Mouse (Mus musculus) hematopoietic stem cell, adult 5-6 weeks (primary cell): ENCODE measurements around the gene Wipf3. TPM values are rescaled to one million over a fixed set of nuclear protein-coding genes. Genes with fewer than 3 reads are reported as not detected.

ENCODE experiments used
- ATAC-seq, 2 experiments: fragments of 125-278 bp in 1 of 2; replicated peaks in 1 of 2; 2 replicates each; pipeline ENCODE4 v1.8.0; 2016 to 2017; ENCODE audit warnings: inconsistent platforms in 2 of 2, mild to moderate bottlenecking in 2 of 2, moderate number of reproducible peaks in 2 of 2, low read depth in 1 of 2, moderate TSS enrichment in 1 of 2; ENCODE audit not compliant: low FRiP score in 2 of 2, poor library complexity in 2 of 2, severe bottlenecking in 2 of 2, insufficient read depth in 1 of 2, low TSS enrichment in 1 of 2
- total RNA-seq: library from RNA; stranded (forward); fragments of 172-1452, 232-1000 nt; gene quantifications from 2 replicates; pipeline ENCODE4 v1.2.3, GENCODE M21; 2017

The Wipf3 gene
- total RNA-seq, 1 experiment from 2014 or later, result not detected

DNA sequence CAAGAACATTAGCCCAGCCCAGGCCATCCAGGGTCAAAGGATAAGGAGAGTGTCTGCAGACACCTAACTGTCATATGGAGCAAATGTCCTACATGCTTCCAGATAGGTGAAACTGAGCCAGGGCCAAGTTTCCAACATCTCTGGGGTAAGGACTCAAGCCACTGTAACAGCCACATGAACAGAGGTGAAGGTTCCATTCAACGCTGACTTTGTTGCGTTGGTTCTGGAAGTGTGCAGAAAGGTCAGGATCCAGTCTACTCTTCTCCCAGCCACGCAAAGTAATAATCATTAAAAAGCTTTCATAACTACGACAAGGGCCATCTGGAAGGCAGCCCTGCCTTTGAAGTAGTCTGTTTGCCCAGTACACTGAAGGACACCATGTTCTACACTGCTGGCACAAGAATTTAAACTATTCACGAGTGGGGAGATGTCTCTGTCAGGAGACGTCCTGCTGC is 73.3 kb downstream of the Wipf3 start:
- ATAC-seq, result no peak

- no peak for ATAC-seq
These were observed 76.9 kb downstream of the Wipf3 start for GRCm38 (mm10) chr6:54506318-54506717.

DNA sequence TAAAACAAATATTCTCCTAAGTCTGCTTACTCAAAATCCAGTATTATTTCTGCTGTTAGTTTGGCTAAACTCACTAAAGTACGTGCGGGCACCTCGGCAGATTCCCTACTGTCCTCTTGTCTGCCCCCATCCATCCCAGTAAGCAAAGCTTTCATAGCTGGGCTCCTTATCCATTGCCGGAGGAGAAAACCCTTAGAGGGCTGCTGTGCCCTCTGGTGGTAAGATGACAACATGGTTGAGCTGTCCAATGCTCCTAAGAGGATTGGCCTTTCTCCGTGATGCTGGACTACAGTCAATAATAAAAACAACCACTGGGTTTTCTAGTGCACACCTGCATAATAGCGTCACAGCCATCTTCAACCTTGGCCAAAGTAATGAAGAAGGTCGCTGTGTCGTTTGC is 77.6 kb downstream of the Wipf3 start:
- peak in 1 of 2 experiments; percentile 42; a peak in 1 of 4 replicates for ATAC-seq

- ATAC-seq, result no peak
These were observed 78.4 kb downstream of the Wipf3 start for GRCm38 (mm10) chr6:54507808-54508207.

DNA sequence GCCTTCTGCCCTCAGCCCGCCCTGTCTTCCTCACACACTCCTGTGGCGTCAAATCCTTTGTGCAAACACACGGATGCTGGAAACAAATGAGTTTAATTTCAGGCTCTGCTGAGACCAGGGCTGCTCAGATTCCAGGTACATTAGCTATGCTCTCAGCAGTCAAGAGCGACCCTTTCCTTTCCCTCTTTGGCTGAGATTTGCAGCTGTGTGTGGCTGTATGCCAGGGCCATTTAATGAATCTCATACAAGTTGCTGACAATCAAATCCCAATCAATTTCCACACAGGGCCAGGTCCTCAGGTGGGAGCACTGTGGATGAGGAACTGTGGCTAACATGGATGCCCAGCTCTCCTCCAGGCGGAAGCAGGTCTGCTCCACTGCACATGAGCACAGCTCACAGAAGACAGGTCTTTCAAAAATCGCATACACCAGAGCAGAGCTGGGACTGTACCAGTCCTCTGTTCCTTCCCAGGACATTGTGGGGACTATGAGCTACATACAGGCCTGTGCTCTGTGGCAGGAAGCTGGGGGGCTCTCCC is 78.9 kb downstream of the Wipf3 start:
- no peak for ATAC-seq

DNA sequence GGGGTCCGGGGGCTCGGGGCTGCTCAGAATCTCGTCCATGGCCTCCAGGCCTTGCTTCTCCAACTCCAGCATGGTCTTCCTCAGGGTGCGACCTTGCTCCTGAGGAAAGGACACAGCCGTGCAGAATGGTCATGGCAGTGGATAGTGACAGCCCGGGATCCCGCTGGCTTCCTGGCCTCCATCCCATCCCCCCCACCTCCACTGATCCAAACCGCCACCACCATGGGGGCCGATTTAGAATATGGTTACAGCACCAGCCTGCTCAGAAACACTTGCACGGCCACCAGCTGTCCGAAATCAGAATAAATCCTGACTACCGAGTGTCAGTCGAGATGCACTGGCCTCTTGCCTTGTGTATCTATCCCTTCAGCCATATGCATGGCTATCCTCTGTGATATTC is 79.9 kb downstream of the Wipf3 start:
- ATAC-seq, result no peak

DNA sequence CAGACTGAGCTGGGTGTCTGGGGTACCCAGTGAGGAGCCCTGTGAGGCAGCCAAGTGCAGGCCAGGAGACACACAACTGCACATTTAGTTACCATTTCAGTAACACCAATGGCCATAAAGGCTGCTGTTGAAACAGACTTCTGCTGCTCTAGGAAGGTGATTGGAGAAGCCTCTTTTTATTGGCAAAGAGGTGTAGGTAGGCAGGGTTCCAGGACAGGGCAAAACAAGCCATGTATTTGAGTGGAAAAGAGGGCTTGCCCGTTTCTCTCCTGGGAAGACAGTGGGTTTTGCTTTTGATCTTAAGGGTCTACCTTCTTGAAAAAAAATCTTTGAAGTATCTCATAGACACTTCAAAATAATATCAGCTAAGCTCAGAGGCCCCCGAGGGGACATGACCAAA is 82.9 kb downstream of the Wipf3 start:
- ATAC-seq, result no peak

DNA sequence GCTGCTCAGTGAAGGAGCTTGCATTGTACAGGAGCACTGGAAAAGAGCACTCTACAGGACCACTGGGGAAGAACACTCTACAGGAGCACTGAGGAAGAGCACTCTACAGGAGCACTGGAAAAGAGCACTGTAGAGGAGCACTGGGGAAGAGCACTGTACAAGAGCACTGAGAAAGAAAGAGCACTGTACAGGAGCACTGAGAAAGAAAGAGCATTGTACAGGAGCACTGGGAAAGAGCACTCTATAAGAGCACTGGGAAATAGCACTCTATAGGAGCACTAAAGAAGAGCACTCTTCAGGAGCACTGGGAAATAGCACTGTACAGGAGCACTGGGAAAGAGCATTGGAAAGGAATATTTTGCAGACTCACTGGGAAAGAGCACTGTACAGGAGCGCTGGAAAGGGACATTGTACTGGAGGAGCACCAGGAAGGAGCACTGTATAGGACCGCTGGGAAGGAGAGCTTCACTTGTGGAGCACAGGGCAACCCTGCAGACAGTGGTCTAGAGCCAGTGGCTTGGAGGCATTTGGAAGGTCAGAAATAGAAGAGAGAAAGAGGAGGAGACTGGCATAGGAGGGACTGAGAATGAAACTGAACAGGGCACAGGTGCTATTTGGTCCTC is 87.2 kb downstream of the Wipf3 start:
- ATAC-seq, result no peak

- ATAC-seq, result no peak
These were observed 89.4 kb downstream of the Wipf3 start for GRCm38 (mm10) chr6:54518758-54519157.

DNA sequence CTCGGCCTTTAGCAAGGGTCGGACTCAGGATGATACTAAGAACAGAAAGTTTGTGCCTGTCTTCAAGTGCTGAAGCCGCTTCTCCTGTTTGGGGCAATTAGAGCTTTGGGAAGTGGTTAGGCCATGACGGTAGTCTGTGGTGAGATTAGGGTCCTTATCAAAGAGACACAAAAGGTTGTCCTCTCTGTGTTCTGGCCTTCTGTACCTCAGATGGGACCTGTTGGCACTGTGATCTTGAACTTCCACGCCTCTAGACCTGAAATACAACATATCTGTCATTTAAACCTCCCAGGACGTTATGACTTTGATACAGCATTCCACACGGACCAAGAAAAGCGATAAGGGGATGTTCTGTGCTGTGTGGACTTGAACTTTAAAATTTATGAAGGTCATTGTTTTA is 99.3 kb downstream of the Wipf3 start:
- ATAC-seq, result no peak

GRCm38 (mm10) chr6:54530182-54530581 is 100.8 kb downstream of the Wipf3 start:
- ATAC-seq, result no peak

GRCm38 (mm10) chr6:54531048-54531481 is 101.7 kb downstream of the Wipf3 start:
- no peak for ATAC-seq

GRCm38 (mm10) chr6:54535485-54535884 is 106.1 kb downstream of the Wipf3 start:
- no peak for ATAC-seq

GRCm38 (mm10) chr6:54537053-54537452 is 107.7 kb downstream of the Wipf3 start:
- ATAC-seq, result no peak

GRCm38 (mm10) chr6:54538773-54539173 is 109.4 kb downstream of the Wipf3 start:
- no peak for ATAC-seq

GRCm38 (mm10) chr6:54539396-54539795 is 110.0 kb downstream of the Wipf3 start:
- ATAC-seq, result no peak

DNA sequence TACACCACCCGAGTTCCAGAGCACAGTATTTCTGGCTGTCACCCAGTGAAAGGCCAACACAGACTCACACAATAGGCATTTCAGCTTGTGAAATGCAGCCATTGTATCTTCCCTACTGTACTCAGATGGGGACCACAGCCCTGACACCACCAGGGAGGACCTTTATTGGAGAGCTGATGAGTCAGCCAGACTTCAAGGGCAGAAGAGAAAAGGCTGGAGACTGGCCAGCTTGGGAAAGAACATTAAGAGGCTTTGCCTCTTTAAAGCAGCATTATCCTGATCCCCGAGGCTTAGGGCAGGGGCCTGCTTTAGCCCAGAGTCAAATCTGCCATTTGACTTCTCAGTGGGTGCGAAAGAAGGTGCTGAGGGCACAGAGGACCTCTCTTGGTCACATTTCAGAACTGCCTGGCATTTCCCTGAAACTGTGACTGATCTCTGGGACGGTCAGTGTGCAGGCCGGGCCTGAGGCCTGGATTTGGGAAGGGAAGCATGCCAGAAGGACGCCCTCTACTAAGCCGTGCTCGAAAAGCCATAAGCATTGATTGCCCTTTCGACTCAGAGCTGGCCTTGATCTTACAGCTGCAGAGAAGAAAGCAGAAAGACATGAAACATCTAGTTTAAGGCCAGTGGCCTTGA is 111.0 kb downstream of the Wipf3 start:
- ATAC-seq, result no peak

DNA sequence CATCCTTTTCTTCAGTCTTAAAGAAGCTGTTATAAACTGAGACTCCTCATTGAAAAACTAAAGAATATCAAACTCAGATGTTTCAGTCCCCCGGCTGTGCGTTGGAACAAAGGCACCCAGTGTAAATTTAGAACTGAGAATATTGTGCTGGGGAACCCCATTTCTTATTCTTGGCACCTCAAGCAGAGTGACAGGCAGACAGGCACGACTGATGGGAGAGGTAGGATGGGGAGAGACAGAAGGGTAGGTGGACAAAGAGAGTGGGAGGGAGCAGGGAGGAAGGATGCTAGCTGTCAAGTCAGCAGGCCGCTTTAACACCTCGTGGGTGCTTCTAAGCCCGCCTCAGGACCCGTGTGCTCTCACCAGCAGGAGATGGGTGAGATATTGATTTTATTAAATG is 113.4 kb downstream of the Wipf3 start:
- ATAC-seq, result no peak

DNA sequence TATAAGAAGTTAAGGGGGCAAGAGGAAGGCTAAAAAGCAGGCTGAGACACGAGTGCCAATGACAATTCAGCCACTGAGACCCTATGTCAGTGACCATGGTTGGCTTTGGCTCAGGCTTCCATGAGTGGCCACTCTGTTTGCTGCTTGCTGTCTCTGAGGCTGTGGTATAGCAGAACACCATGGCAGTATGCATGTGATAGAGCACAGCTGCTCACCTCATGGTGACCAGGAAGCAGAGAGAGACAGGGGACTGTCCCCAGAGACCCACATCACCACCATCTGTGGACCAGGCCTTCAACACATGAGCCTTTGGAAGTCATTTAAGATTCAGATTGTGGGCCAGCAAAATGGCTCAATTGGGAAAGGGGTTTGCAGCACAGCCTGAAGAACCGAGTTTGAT is 114.2 kb downstream of the Wipf3 start:
- ATAC-seq, result no peak
